Mouse (Mus musculus): ENCODE data around the gene Rbfox3. TPM values are rescaled to one million over a fixed set of nuclear protein-coding genes. Genes with fewer than 3 reads are reported as not detected.

Rbfox3 gene
- total and polyA plus RNA-seq, 3 experiments: not detected

- in situ Hi-C loops (cut with MboI; ENCODE audit: low pct_ligation_motif_present, low pct_unique_long_range_greater_than_20kb, low sequenced_read_pairs): no loop called here
- Histone ChIP-seq H3K4me3 (replicated peaks in 1 of 3; ENCODE audit: low read depth in 2 of 3, low read length in 2 of 3, poor library complexity in 1 of 3) (no peak overlapping the region), H3K4me1 (ENCODE audit: control insufficient read depth in 1 of 2, insufficient read depth in 2 of 2) (peaks cover 7 to 18% of the 10 kb centered on the region in 2 experiments), H3K27ac (ENCODE audit: insufficient read depth, low read depth) (no peak overlapping the region), H3K9ac (ENCODE audit: insufficient read depth, low read depth) (no peak overlapping the region), H3K27me3 (replicated peaks) (peaks cover 91% of the 10 kb centered on the region), H3K4me2 (ENCODE audit: insufficient read depth, low read depth, poor library complexity, severe bottlenecking) (peak overlapping the region; percentile 23), H3K9me3 (replicated peaks; ENCODE audit: low read length) (no peaks in the 10 kb centered on the region), H3K79me2 (replicated peaks; ENCODE audit: control insufficient read depth, extremely low read depth, insufficient read depth, poor library complexity, severe bottlenecking) (no peaks in the 10 kb centered on the region), H3K36me3 (replicated peaks in 1 of 2; ENCODE audit: control insufficient read depth in 1 of 2, insufficient read depth in 1 of 2, low read length in 1 of 2) (no peaks in the 10 kb centered on the region)
- TF ChIP-seq EP300 (IDR thresholded peaks at IDR 0.05; ENCODE audit: low read length): 0 out of 2 replicates have a peak, but pooled peaks have one; percentile 2
- no peak for TF ChIP-seq BHLHE40 (IDR thresholded peaks at IDR 0.05; ENCODE audit: low read depth, low read length)
- TF ChIP-seq SIN3A (IDR thresholded peaks at IDR 0.05; ENCODE audit: low read length): no peak
- DNase-seq (ENCODE audit: extremely low read depth): no peak
- dilution Hi-C loops (cut with MboI; ENCODE audit: extremely low pct_ligation_motif_present, extremely low pct_unique_long_range_greater_than_20kb, low sequenced_read_pairs): no loop called here
Measured at GRCm38 (mm10) chr11:118792916-118793638, 118.3 kb downstream of the Rbfox3 start.

DNA sequence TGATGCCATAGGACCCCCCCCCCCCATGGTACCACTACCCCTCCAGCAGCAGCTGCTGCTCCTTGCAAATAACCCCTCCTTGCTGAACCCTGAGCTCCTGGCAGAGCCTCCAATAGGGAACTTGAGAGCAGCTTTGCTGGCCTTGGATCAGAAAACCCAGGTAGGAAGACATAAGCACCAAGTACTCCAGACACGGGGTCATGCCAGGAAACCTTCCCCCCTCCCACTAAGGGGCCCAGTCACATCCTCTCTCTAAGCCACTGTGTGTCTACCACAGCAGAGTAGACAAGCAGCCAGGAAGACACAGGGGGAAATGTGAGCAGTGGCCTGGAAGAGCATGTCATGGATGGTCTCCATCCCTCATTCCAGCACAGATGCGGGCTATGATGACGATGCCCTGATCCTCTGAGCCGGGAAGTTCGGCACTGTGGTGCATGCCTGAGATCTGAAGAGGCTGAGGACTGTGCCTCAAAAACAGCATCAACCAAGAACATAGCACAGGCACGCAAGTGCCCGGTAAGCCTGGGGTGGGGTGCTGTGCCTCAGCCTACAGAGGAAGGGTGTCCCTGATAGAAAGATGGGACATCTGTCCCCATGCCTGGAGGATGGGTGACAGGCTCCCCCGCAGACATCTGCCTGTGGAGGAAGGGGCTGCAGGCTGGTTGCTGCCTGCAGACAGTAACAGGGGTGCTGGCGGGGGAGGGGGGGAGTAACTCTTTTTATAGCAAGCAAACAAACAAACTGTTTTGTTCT, 119.1 kb downstream of the Rbfox3 start:
- H3K36me3 ChIP-seq (replicated peaks in 1 of 2; ENCODE audit: control insufficient read depth in 1 of 2, insufficient read depth in 1 of 2, low read length in 1 of 2): no peaks in the 10 kb centered on the region
- H3K9me3 ChIP-seq (replicated peaks; ENCODE audit: low read length): no peaks in the 10 kb centered on the region
- in situ Hi-C loops (cut with MboI; ENCODE audit: low pct_ligation_motif_present, low pct_unique_long_range_greater_than_20kb, low sequenced_read_pairs) (no loop called here), dilution Hi-C loops (cut with MboI; ENCODE audit: extremely low pct_ligation_motif_present, extremely low pct_unique_long_range_greater_than_20kb, low sequenced_read_pairs) (no loop called here)
- H3K4me2 ChIP-seq (ENCODE audit: insufficient read depth, low read depth, poor library complexity, severe bottlenecking): no peak overlapping the region
- no peak overlapping the region for H3K9ac ChIP-seq (ENCODE audit: insufficient read depth, low read depth)
- no peaks in the 10 kb centered on the region for H3K79me2 ChIP-seq (replicated peaks; ENCODE audit: control insufficient read depth, extremely low read depth, insufficient read depth, poor library complexity, severe bottlenecking)
- H3K27ac ChIP-seq (ENCODE audit: insufficient read depth, low read depth): no peak overlapping the region
- H3K27me3 ChIP-seq (replicated peaks): peaks cover 95% of the 10 kb centered on the region
- TF ChIP-seq RCOR1 (conservative IDR thresholded peaks at IDR 0.05; ENCODE audit: low read depth, low read length) (no peak), PAX5 (IDR thresholded peaks at IDR 0.05; ENCODE audit: low read length) (no peak), MAFK (IDR thresholded peaks at IDR 0.05; ENCODE audit: insufficient replicate concordance, low read length) (no peak), KAT2A (IDR thresholded peaks at IDR 0.05; ENCODE audit: insufficient replicate concordance, low read length) (no peak), ZNF384 (IDR thresholded peaks at IDR 0.05; ENCODE audit: low read depth, low read length) (no peak), MYC (IDR thresholded peaks at IDR 0.05; ENCODE audit: low read depth, low read length) (no peak), SIN3A (IDR thresholded peaks at IDR 0.05; ENCODE audit: low read length) (no peak), RAD21 (IDR thresholded peaks at IDR 0.05; ENCODE audit: low read depth, low read length) (no peak), ETS1 (conservative IDR thresholded peaks at IDR 0.05; ENCODE audit: low read depth, low read length) (no peak), BHLHE40 (IDR thresholded peaks at IDR 0.05; ENCODE audit: low read depth, low read length) (no peak), USF1 (IDR thresholded peaks at IDR 0.05; ENCODE audit: low read depth, low read length) (no peak), USF2 (conservative IDR thresholded peaks at IDR 0.05; ENCODE audit: low read depth, low read length) (no peak)
- no peak for DNase-seq (ENCODE audit: extremely low read depth)
- H3K4me3 ChIP-seq (replicated peaks in 1 of 3; ENCODE audit: low read depth in 2 of 3, low read length in 2 of 3, poor library complexity in 1 of 3): no peak overlapping the region
- H3K4me1 ChIP-seq (ENCODE audit: control insufficient read depth in 1 of 2, insufficient read depth in 2 of 2): peaks cover 7 to 18% of the 10 kb centered on the region in 2 experiments

Data from CH12.LX (cell line).